Mouse (Mus musculus): Measurements from ENCODE around the gene Tom1l2.

The Tom1l2 gene

GRCm38 (mm10) chr11:60306834-60307233, 45.9 kb downstream of the Tom1l2 start:
- peak in 1 of 2 experiments; percentile 26 for DNase-seq (ENCODE audit: low spot score in 2 of 2)

GRCm38 (mm10) chr11:60305611-60306010, 47.1 kb downstream of the Tom1l2 start:
- DNase-seq (ENCODE audit: low spot score in 2 of 2): no peak

- no peak for DNase-seq (ENCODE audit: low spot score in 2 of 2)
Observed at GRCm38 (mm10) chr11:60303497-60303896, 49.2 kb downstream of the Tom1l2 start.

DNA sequence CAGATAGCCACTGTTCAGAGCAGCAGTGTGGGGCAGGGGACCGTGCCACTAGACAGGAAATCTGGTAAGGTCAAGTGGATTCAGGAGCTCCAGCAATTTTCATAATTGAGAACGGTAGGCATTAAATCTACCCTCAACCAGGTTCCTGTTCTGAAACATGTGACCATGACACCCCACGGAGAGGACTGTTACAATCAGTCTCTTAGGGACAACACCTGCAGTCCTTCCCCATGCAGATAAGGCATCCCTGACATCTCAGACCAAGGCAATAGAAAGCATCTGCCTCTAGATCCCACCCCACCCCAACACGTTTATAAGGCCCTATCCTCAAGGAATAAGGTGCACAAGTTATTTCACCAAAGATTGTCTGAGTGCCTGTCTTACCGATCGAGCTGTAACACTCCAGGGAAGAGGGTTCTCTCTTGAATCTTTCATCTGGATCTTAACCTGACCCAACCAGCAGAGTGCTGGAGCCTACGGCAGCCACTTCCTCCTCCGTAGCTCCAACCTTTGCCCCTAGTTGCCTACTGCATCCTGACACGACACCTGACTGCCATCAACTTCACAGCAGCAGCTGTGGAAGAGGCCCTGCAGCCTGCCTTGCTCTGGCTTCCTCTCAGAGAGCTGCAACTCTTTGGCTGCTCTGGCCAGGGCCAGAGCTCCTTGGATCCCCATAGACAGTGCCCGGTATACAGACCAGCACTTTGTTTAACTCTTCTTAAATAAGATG, 50.2 kb downstream of the Tom1l2 start:
- DNase-seq (ENCODE audit: low spot score in 2 of 2): no peak

- DNase-seq (ENCODE audit: low spot score in 2 of 2): peak in 1 of 2 experiments; percentile 17
Observed at GRCm38 (mm10) chr11:60301588-60302208, 51.0 kb downstream of the Tom1l2 start.

GRCm38 (mm10) chr11:60300318-60300717, 52.4 kb downstream of the Tom1l2 start:
- DNase-seq (ENCODE audit: low spot score in 2 of 2): no peak

- DNase-seq (ENCODE audit: low spot score in 2 of 2): no peak
Observed at GRCm38 (mm10) chr11:60297772-60298171, 54.9 kb downstream of the Tom1l2 start.

DNA sequence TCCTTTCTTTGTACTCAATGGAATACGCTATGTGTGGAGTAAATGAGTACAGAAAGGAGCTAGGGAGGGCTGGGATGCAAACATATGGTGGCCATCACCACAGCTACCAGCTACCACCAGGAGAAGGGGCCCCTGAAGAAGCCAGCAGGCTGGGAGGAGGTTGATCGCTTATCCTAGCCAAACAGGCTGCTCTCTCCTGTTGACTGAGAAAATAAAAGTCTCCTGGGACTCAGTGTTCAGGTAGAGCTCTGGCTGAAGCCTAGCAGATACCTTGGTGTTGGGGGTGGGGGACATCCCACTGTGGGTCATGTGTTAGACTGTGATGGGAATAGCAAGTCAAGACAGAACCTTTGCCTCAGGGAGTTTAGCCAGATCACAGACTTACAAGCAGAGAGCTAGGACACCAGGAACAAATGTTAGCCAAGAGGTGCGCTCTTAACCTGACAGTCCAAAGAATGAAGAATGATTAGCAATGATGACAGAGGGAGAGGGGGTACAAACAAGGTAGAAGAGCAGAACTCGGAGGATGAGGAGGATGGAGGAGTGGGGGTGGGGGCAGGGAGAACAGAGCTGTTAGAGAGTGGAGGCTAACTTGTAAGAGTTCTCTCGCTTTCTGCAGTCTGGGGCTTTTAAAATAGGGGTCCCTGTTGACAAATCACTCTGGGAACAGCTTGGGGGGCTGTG, 57.9 kb downstream of the Tom1l2 start:
- DNase-seq (ENCODE audit: low spot score in 2 of 2): no peak

DNA sequence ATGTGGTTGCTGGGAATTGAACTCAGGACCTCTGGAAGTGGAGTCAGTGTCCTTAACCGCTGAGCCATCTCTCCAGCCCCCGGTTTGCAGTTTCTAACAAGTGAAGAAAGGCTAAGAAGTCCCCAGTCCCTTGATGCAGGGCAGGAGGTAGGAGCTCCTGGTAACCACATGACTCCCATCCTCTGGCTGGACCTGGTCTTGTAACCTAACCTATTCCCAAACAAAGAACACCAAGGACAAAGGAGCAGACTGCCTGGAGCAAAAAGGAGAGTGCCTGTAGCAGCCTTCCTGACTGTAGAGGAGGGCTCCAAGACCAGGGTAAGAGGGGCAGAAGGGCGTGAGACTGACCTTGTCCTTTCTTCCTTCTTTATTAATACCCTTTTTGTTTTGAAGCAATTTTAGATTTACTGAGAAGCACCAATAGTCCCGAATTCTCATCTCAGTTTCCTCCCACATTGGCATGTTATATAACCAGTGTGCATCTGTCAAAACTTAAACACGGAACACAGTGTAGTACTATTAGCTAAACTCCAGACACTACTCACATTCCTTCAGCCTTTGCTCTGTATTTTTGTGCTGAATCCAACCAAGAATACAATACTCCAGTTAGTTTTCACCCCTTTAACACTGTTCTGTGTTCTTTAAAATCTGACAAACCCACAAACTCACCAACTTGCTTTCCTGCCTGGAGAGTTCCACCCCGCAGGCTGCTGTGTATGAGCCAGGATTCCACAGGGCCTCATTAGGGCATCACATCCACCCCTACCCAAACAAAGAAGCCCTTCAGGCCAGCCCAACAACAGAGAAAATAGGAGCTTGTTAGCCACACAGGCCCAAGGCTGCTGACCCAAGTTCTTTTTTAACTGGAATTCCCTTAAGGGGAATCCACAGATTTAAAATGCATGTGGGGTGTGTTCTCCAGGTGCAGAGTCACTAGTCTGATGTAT, 58.7 kb downstream of the Tom1l2 start:
- DNase-seq (ENCODE audit: low spot score in 2 of 2): peak in 1 of 2 experiments; percentile 31

DNA sequence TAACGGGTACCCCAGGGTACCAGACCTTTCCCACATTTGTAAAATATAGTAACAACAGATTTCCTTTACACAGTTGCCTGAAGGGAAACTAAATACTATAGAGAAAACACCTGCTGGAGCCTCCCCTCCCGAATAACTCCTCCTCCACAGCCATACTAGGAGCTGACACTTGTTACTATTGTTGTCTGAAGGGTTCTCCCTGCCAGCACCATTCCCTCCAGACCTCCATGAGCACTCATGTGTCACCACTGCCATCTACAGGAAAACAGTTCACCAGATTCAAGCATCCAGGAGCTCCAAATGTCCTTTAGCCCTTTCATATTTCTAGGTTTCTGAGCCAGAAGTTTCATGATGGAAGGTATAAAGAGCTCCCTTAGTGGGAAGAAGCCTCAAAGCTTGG, 60.0 kb downstream of the Tom1l2 start:
- peak in 1 of 2 experiments; percentile 76 for DNase-seq (ENCODE audit: low spot score in 2 of 2)

DNA sequence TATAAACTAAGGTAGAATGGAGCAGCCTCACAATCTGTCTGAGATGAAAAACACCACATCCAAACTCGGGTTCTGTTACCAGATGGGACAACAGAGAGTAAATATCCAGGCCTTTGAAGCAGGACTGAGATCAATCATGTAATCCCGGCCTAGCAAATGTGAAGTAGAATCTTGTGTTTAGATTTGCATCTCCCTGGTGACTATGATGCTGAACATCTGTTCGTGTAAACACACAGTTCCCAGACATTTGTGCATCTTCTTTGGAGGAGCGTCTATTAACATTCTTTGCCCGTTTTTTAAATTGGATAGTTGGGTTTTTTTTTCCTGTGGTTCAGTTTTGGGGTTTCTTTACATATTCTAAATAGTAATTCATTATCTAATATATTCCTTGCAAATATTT, 63.7 kb downstream of the Tom1l2 start:
- no peak for DNase-seq (ENCODE audit: low spot score in 2 of 2)

GRCm38 (mm10) chr11:60286311-60286710, 66.4 kb downstream of the Tom1l2 start:
- DNase-seq (ENCODE audit: low spot score in 2 of 2): peak; percentile 60 to 63

DNA sequence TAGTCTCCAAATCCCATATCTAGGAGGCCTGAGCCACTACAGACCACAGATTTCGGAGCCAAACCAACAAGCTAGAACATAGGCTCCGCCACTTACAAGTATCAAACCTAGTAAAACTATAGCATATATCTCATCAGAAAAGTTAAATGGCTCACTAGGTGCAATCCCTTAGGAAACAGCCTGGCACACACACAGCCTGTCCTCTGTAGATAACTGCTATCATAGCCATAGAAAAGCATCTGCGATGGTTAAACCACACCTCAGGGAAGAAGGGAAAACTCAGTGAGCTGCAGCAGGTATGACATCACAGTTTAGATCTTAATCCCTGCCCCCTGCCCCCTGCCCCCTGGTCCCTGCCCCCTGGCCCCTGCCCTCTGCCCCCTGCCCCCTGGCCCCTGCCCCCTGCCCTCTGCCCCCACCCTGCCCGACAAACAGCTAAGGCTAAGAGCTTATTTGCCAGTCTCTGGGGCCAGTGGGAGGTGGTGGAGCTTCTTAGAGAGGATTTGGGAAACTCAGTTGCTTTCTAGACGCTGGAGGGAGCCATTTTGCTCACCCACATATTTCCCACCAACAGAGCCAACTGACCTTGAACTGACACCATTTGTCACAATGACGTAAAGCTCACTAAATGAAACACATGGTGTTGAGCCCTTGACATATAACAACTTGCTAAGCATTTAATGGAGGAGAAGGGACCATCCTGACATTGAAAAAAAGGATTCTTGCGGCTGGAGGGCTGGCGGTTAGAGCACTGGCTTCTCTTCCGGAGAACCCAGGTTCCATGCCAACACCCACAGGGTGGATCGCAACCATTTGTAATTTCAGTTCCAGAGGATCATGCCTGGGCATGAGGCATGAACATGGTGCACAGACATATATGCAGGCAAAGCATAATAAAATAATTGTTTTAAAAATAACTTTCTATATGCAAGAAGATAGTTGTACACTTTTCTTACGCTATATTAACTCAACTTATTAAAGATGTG, 72.0 kb downstream of the Tom1l2 start:
- DNase-seq (ENCODE audit: low spot score in 2 of 2): no peak

DNA sequence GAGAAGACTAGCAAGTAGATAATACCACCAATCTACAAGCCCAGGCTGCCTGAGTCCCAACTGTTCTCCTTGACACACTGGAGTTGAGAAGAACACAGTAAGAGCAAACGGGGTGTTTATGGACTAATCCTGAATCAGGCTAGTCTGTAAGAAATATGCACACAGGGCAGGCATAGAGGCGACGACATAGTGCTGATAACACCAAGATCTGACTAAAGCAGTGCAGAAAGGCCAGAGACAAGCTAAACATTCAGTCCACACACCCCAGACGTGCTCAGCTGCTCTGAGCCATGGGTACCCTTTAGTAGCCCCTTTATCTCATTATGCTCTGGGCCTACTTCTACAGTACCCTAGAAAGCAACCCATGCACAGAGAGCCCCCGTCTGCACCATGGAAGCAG, 73.2 kb downstream of the Tom1l2 start:
- no peak for DNase-seq (ENCODE audit: low spot score in 2 of 2)

- no peak for DNase-seq (ENCODE audit: low spot score in 2 of 2)
Observed at GRCm38 (mm10) chr11:60277771-60278170, 74.9 kb downstream of the Tom1l2 start.

GRCm38 (mm10) chr11:60277164-60277740, 75.5 kb downstream of the Tom1l2 start:
- no peak for DNase-seq (ENCODE audit: low spot score in 2 of 2)

GRCm38 (mm10) chr11:60276408-60277093, 76.2 kb downstream of the Tom1l2 start:
- DNase-seq (ENCODE audit: low spot score in 2 of 2): no peak

DNA sequence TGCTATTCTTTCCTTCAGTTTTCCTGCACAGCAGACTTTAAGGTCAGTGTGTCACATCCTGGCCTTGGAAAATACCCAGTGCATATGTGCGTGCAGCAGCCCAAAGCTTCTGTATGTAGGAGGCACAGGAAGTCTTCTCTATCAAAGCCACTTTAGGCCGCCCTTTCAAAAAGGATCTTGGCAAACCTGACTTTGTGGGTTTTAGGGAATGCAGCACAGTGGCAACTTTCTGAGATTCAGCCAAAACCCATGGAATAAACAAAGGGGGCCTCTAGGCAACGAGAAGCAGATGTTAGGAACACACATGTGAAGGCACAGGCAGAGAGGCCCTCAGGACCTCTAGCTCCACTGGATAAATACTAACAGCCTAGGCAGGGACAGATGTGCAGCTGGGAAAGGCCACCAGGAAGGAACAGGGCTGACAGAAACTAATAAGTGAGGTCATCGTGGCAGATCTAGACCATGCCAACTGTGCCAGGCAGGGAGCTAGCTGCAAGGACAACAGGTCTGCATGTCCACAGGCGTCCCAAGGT, 79.4 kb downstream of the Tom1l2 start:
- DNase-seq (ENCODE audit: low spot score in 2 of 2): no peak

- no peak for DNase-seq (ENCODE audit: low spot score in 2 of 2)
Observed at GRCm38 (mm10) chr11:60268563-60268962, 84.1 kb downstream of the Tom1l2 start.
